Mouse (Mus musculus): Measurements from ENCODE around the gene Cdc42bpg. TPM values are rescaled to one million over a fixed set of nuclear protein-coding genes. Genes with fewer than 3 reads are reported as not detected.

Cdc42bpg gene
- total RNA-seq, 2 experiments from 2014 or later: 3.4 to 3.9 TPM

DNA sequence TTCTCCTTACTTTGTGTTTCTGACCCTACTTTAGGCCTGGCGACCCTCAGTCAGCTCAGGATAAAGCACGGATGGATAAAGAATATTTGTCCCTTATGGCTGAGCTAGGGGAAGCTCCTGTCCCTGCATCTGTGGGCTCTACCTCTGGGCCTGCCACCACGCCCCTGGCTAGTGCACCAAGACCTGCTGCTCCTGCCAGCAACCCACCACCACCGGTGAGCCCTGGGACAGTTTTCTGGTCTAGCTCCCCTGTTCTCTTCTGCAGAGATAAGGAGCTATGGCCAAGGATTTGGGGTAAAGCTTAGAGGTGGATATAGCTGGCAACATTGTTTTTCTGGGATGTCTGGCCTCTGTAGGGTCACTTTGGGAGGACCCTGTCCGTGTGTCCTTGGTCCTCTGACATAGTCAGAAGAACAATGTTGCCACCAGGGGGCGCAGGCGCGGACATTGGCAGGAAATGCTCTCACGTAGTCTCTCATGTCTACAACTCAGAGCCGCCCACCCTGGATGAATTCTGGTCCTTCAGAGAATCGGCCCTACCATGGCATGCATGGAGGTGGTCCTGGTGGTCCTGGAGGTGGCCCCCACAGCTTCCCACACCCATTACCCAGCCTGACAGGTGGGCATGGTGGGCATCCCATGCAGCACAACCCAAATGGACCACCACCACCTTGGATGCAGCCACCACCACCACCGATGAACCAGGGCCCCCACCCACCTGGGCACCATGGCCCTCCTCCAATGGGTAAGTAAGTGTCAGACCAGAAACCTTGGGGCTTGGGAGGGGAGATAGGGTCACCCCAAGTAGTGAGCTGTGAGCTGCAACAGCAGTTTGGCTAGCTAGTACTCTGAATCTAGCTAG is 67.5 kb downstream of the Cdc42bpg start:
- DNase-seq: peak; percentile 88
- intact Hi-C loops (cut with DNase I; ENCODE audit: low total_unique reads): no loop called here

- no peak for DNase-seq
- intact Hi-C loops (cut with DNase I; ENCODE audit: low total_unique reads): no loop called here
Measured at GRCm38 (mm10) chr19:6374571-6374970, 68.3 kb downstream of the Cdc42bpg start.

Small RNA genes within 50 kb of the gene (microRNA-seq; reads per million reads assigned to microRNA genes)
- gene Mir192: 23.1 to 32.5 reads per million in 2 experiments
- 18.8 to 19.5 reads per million in 2 experiments for gene Mir194-2
- gene Mir6989: 0 to 0.50 reads per million in 2 experiments

Other genes starting within 250 kb of the Cdc42bpg start
- 10 to 100 TPM; 29.1 to 30.6 TPM for gene Mrpl49, start 248.7 kb upstream of the Cdc42bpg start, total RNA-seq (2021)
- 100 to 1,000 TPM; 481 to 546 TPM for gene Fau, start 248.6 kb upstream of the Cdc42bpg start, total RNA-seq (2021)
- 1 to 10 TPM; 9.2 to 9.9 TPM for gene Znhit2, start 245.3 kb upstream of the Cdc42bpg start, total RNA-seq (2021)
- 1 to 10 TPM; 3.7 to 4.5 TPM for gene Tm7sf2, start 238.1 kb upstream of the Cdc42bpg start, total RNA-seq (2021)
- gene Vps51, start 229.2 kb upstream of the Cdc42bpg start, total RNA-seq (2021): 10 to 100 TPM; 20.4 to 24.0 TPM
- not detected for gene Tmem262, start 226.4 kb upstream of the Cdc42bpg start, total RNA-seq (2021)
- not detected for gene Gm28374, start 224.2 kb upstream of the Cdc42bpg start, total RNA-seq (2021)
- 10 to 100 TPM; 11.9 to 14.6 TPM for gene Zfpl1, start 221.5 kb upstream of the Cdc42bpg start, total RNA-seq (2021)
- 1 to 10 TPM in 1 of 2 experiments, under 1 TPM in 1; 0.84 to 1.3 TPM for gene Cdca5, start 221.5 kb upstream of the Cdc42bpg start, total RNA-seq (2021)
- not detected for gene AC131692.1, start 212.0 kb upstream of the Cdc42bpg start, total RNA-seq (2021)
- gene Naaladl1, start 200.7 kb upstream of the Cdc42bpg start, total RNA-seq (2021): not detected
- 10 to 100 TPM in 1 of 2 experiments, 1 to 10 TPM in 1; 8.8 to 14.4 TPM for gene Sac3d1, start 187.8 kb upstream of the Cdc42bpg start, total RNA-seq (2021)
- gene Snx15, start 178.2 kb upstream of the Cdc42bpg start, total RNA-seq (2021): 10 to 100 TPM in 1 of 2 experiments, 1 to 10 TPM in 1; 8.2 to 11.9 TPM
- under 1 TPM in 1 of 2 experiments, not detected in 1; 0.20 TPM for gene Batf2, start 165.5 kb upstream of the Cdc42bpg start, total RNA-seq (2021)
- 10 to 100 TPM; 53.4 to 55.4 TPM for gene Arl2, start 164.9 kb upstream of the Cdc42bpg start, total RNA-seq (2021)
- not detected for gene Majin, start 122.1 kb upstream of the Cdc42bpg start, total RNA-seq (2021)
- not detected for gene Gpha2, start 80.1 kb upstream of the Cdc42bpg start, total RNA-seq (2021)
- gene Ppp2r5b, start 70.6 kb upstream of the Cdc42bpg start, total RNA-seq (2021): 10 to 100 TPM; 22.4 to 24.7 TPM
- 10 to 100 TPM; 12.7 to 14.6 TPM for gene Atg2a, start 64.8 kb upstream of the Cdc42bpg start, total RNA-seq (2021)
- 10 to 100 TPM; 40.5 to 50.8 TPM for gene Ehd1, start 29.7 kb upstream of the Cdc42bpg start, total RNA-seq (2021)
- 10 to 100 TPM; 10.1 to 11.4 TPM for gene Men1, start 28.5 kb downstream of the Cdc42bpg start, total RNA-seq (2021)
- gene Map4k2, start 34.7 kb downstream of the Cdc42bpg start, total RNA-seq (2021): 10 to 100 TPM in 1 of 2 experiments, 1 to 10 TPM in 1; 9.5 to 14.4 TPM
- 10 to 100 TPM; 75.1 to 80.9 TPM for gene Sf1, start 57.2 kb downstream of the Cdc42bpg start, total RNA-seq (2021)
- gene Pygm, start 77.9 kb downstream of the Cdc42bpg start, total RNA-seq (2021): 1,000 to 10,000 TPM; 4,021 to 4,833 TPM
- gene Rasgrp2, start 92.9 kb downstream of the Cdc42bpg start, total RNA-seq (2021): 10 to 100 TPM; 24.0 to 37.6 TPM
- gene Nrxn2, start 112.3 kb downstream of the Cdc42bpg start, total RNA-seq (2021): 1 to 10 TPM; 1.5 to 2.9 TPM
- not detected for gene Slc22a12, start 236.6 kb downstream of the Cdc42bpg start, total RNA-seq (2021)